Mouse (Mus musculus): ENCODE measurements around the gene Gstm2.
A peak's percentile ranks its signal among the peaks of the same experiment; 100 is the strongest.
"Not testable (repeated sequence)": the region's sequence is repeated elsewhere in the genome, so short reads cannot be mapped to it uniquely, and the experiment has no call there.

Gstm2 gene

GRCm38 (mm10) chr3:107986041-107986562, at the start of gene Gstm2:
Gene Gstm2, minus strand, starts transcription at chr3:107986453.
- no peak for DNase-seq (ENCODE audit: low spot score in 2 of 2)

GRCm38 (mm10) chr3:108033156-108033555, 46.9 kb upstream of the Gstm2 start:
- no peak for DNase-seq (ENCODE audit: low spot score in 2 of 2)

GRCm38 (mm10) chr3:108032113-108032512, 45.9 kb upstream of the Gstm2 start:
- DNase-seq (ENCODE audit: low spot score in 2 of 2): no peak

- no peak for DNase-seq (ENCODE audit: low spot score in 2 of 2)
Observed at GRCm38 (mm10) chr3:108028641-108029365, 42.5 kb upstream of the Gstm2 start.

GRCm38 (mm10) chr3:108026597-108026996, 40.3 kb upstream of the Gstm2 start:
- DNase-seq (ENCODE audit: low spot score in 2 of 2): no peak

GRCm38 (mm10) chr3:108026049-108026448, 39.8 kb upstream of the Gstm2 start:
- no peak for DNase-seq (ENCODE audit: low spot score in 2 of 2)

GRCm38 (mm10) chr3:108025318-108025717, 39.1 kb upstream of the Gstm2 start:
- DNase-seq (ENCODE audit: low spot score in 2 of 2): no peak

GRCm38 (mm10) chr3:108022650-108023049, 36.4 kb upstream of the Gstm2 start:
- DNase-seq (ENCODE audit: low spot score in 2 of 2): no peak

GRCm38 (mm10) chr3:108020351-108021022, 34.2 kb upstream of the Gstm2 start:
- DNase-seq (ENCODE audit: low spot score in 2 of 2): not testable (repeated sequence)

GRCm38 (mm10) chr3:108019226-108019625, 33.0 kb upstream of the Gstm2 start:
- not testable (repeated sequence) for DNase-seq (ENCODE audit: low spot score in 2 of 2)

- DNase-seq (ENCODE audit: low spot score in 2 of 2): no peak
Observed at GRCm38 (mm10) chr3:108018190-108018820, 32.1 kb upstream of the Gstm2 start.

GRCm38 (mm10) chr3:108017473-108018189, 31.4 kb upstream of the Gstm2 start, which contains the start of gene Gstm1:
Gene Gstm1, minus strand, starts transcription at chr3:108017973.
- peak; percentile 93 to 94 for DNase-seq (ENCODE audit: low spot score in 2 of 2)

GRCm38 (mm10) chr3:108016468-108016867, 30.2 kb upstream of the Gstm2 start:
- not testable (repeated sequence) for DNase-seq (ENCODE audit: low spot score in 2 of 2)

GRCm38 (mm10) chr3:108014974-108015346, 28.7 kb upstream of the Gstm2 start:
- DNase-seq (ENCODE audit: low spot score in 2 of 2): no peak

GRCm38 (mm10) chr3:108014098-108014973, 28.1 kb upstream of the Gstm2 start:
- DNase-seq (ENCODE audit: low spot score in 2 of 2): no peak

GRCm38 (mm10) chr3:108013331-108013871, 27.1 kb upstream of the Gstm2 start:
- peak; percentile 63 to 80 for DNase-seq (ENCODE audit: low spot score in 2 of 2)

GRCm38 (mm10) chr3:108011558-108011957, 25.3 kb upstream of the Gstm2 start:
- no peak for DNase-seq (ENCODE audit: low spot score in 2 of 2)

- DNase-seq (ENCODE audit: low spot score in 2 of 2): peak in 1 of 2 experiments; percentile 24
Observed at GRCm38 (mm10) chr3:108010286-108010685, 24.0 kb upstream of the Gstm2 start.

GRCm38 (mm10) chr3:108002021-108002420, 15.8 kb upstream of the Gstm2 start:
- DNase-seq (ENCODE audit: low spot score in 2 of 2): no peak

GRCm38 (mm10) chr3:107999491-107999890, 13.2 kb upstream of the Gstm2 start:
- no peak for DNase-seq (ENCODE audit: low spot score in 2 of 2)

Data from frontal cortex, postnatal 36 days (tissue).